In the genomic region with DNA sequence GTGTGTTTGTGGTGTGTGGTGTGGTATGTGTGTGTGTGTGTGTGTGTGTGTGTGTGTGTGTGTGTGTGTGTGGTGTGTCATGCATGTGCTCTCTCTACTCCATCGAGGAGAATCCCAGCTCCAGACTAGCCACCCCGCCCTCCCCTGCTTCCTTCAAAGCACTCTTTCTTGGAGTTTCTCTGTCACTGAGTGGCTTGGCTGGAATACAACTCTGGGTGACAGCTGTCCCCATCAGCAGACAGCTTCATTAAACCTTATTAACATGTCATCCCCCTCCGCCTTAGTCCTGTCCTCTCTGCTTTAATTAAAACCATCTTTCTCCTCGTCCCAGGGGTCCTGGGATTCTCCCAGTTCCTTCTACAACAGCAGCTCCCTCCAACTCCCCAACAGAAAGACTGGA, we compare ENCODE assay signal across 28 mouse cellular contexts. TPM values are rescaled to one million over a fixed set of nuclear protein-coding genes. Genes with fewer than 3 reads are reported as not detected.
DNase-seq lines count a peak whose midpoint lies in the region; ATAC-seq and TF ChIP-seq lines count a peak whose summit lies in the region.
"Had no signal": no experiment of that assay in that cellular context is flagged by ENCODE, and none has a peak within 500 bp of the region (broad histone marks: within the 10 kb centered on the region; RNA-seq: fewer than 3 reads in every experiment).

No protein-coding gene starts in this region.

- H3K4me2 ChIP-seq in midbrain, embryonic 11.5 days: no peak overlapping the region
- H3K4me2 ChIP-seq in midbrain, embryonic 16.5 days (ENCODE audit: low read length): no peak overlapping the region
- H3K4me2 ChIP-seq in midbrain, postnatal 0 days (ENCODE audit: low read depth, low read length, poor library complexity, severe bottlenecking): no peak overlapping the region
- H3K4me2 ChIP-seq in kidney, embryonic 14.5 days (replicated peaks; ENCODE audit: low read depth, low read length): no peak overlapping the region
- H3K4me2 ChIP-seq: embryonic facial prominence, embryonic 13.5 days; forebrain, embryonic 13.5 days; heart, embryonic 15.5 days; limb, embryonic 13.5 days; liver, embryonic 12.5 days had no signal

- H3K9me3 ChIP-seq in midbrain, embryonic 11.5 days (ENCODE audit: control insufficient read depth, low read length): no peaks in the 10 kb centered on the region
- H3K9me3 ChIP-seq in midbrain, embryonic 16.5 days (replicated peaks; ENCODE audit: control insufficient read depth, low read length, poor library complexity, severe bottlenecking): no peaks in the 10 kb centered on the region; the same call in 1 of the 2 replicates
- no peaks in the 10 kb centered on the region for H3K9me3 ChIP-seq in midbrain, postnatal 0 days (ENCODE audit: low read length)
- no peaks in the 10 kb centered on the region; the same call in 1 of the 2 replicates for H3K9me3 ChIP-seq in kidney, embryonic 14.5 days (ENCODE audit: control insufficient read depth, low read length)
- H3K9me3 ChIP-seq: embryonic facial prominence, embryonic 13.5 days; heart, embryonic 15.5 days; limb, embryonic 13.5 days; liver, embryonic 12.5 days had no signal

- H3K27ac ChIP-seq in midbrain, embryonic 11.5 days (ENCODE audit: low read depth, low read length): no peak overlapping the region
- no peak overlapping the region for H3K27ac ChIP-seq in midbrain, embryonic 16.5 days (ENCODE audit: low read length)
- H3K27ac ChIP-seq in midbrain, postnatal 0 days (ENCODE audit: low read depth, low read length): no peak overlapping the region
- no peak overlapping the region for H3K27ac ChIP-seq in kidney, embryonic 14.5 days (ENCODE audit: low read depth, low read length)
- H3K27ac ChIP-seq: embryonic facial prominence, embryonic 13.5 days; forebrain, embryonic 13.5 days; gastrocnemius, adult 2 months; heart, embryonic 15.5 days; layer of hippocampus, adult 2 months; limb, embryonic 13.5 days; liver, embryonic 12.5 days had no signal

- no peak for TF ChIP-seq CTCF in midbrain, postnatal 0 days (IDR thresholded peaks at IDR 0.05)

- no peaks in the 10 kb centered on the region for H3K36me3 ChIP-seq in midbrain, embryonic 11.5 days (ENCODE audit: control insufficient read depth, insufficient read depth, low read length)
- no peaks in the 10 kb centered on the region for H3K36me3 ChIP-seq in midbrain, embryonic 16.5 days (ENCODE audit: control insufficient read depth, insufficient read depth, low read length)
- no peaks in the 10 kb centered on the region for H3K36me3 ChIP-seq in midbrain, postnatal 0 days (ENCODE audit: insufficient read depth, low read length)
- H3K36me3 ChIP-seq in kidney, embryonic 14.5 days (ENCODE audit: control insufficient read depth, insufficient read depth, low read length): no peaks in the 10 kb centered on the region
- H3K36me3 ChIP-seq: embryonic facial prominence, embryonic 13.5 days; heart, embryonic 15.5 days; limb, embryonic 13.5 days; liver, embryonic 12.5 days had no signal

- ATAC-seq in midbrain, embryonic 11.5 days (ENCODE audit: low FRiP score): no peak
- no peak for ATAC-seq in midbrain, embryonic 16.5 days
- no peak for ATAC-seq in midbrain, postnatal 0 days (ENCODE audit: low FRiP score)
- no peak for ATAC-seq in kidney, embryonic 14.5 days (ENCODE audit: low FRiP score, low TSS enrichment)
- ATAC-seq: forebrain, embryonic 13.5 days; inflammation-experienced regulatory T-cells, adult 6 months; liver, embryonic 12.5 days had no signal

- H3K4me1 ChIP-seq in midbrain, embryonic 11.5 days (ENCODE audit: control insufficient read depth, insufficient read depth, low read length): peaks cover 7% of the 10 kb centered on the region; the same call in 1 of the 2 replicates
- peaks cover 8% of the 10 kb centered on the region; the same call in 1 of the 2 replicates for H3K4me1 ChIP-seq in midbrain, embryonic 16.5 days (ENCODE audit: control insufficient read depth, insufficient read depth, low read length)
- peaks cover 3% of the 10 kb centered on the region; the same call in 1 of the 2 replicates for H3K4me1 ChIP-seq in midbrain, postnatal 0 days (ENCODE audit: insufficient read depth, low read length)
- H3K4me1 ChIP-seq in kidney, embryonic 14.5 days (ENCODE audit: control insufficient read depth, insufficient read depth, low read length): no peaks in the 10 kb centered on the region
- H3K4me1 ChIP-seq: embryonic facial prominence, embryonic 13.5 days; heart, embryonic 15.5 days; limb, embryonic 13.5 days; liver, embryonic 12.5 days had no signal

- peak; percentile 14 to 25 for DNase-seq in cerebellum, postnatal 14 days
- DNase-seq in cerebellum, adult 18-20 months: no peak
- peak; percentile 73 for DNase-seq in midbrain, embryonic 11.5 days (ENCODE audit: low spot score, missing footprints)
- DNase-seq in midbrain, postnatal 0 days (ENCODE audit: low spot score): peak; percentile 68
- DNase-seq in adrenal gland, adult 2 months: no peak
- DNase-seq: adrenal gland, postnatal 36 days; cerebellum, adult 11 months; cerebellum, postnatal 36 days; embryo, embryonic 11 days; gastrocnemius, adult 2 months; heart, postnatal 36 days; kidney, adult 18-20 months; kidney, postnatal 14 days; layer of hippocampus, postnatal 36 days; lung, adult 18-20 months; lung, postnatal 10 days; thymus, adult 2 months; thymus, postnatal 4 days had no signal

- H3K27me3 ChIP-seq in midbrain, embryonic 11.5 days (ENCODE audit: control insufficient read depth, insufficient read depth, low read length): no peaks in the 10 kb centered on the region; the same call in 1 of the 2 replicates
- H3K27me3 ChIP-seq in midbrain, embryonic 16.5 days (ENCODE audit: control insufficient read depth, insufficient read depth, low read depth, low read length): no peaks in the 10 kb centered on the region
- H3K27me3 ChIP-seq in midbrain, postnatal 0 days (ENCODE audit: insufficient read depth, low read length): no peaks in the 10 kb centered on the region
- no peaks in the 10 kb centered on the region for H3K27me3 ChIP-seq in kidney, embryonic 14.5 days (ENCODE audit: control insufficient read depth, insufficient read depth, low read length)
- H3K27me3 ChIP-seq: heart, embryonic 15.5 days had no signal

- WGBS in midbrain, embryonic 11.5 days: 39% methylated on average over 4 of the region's 4 CpGs
- 15% methylated on average over 4 of the region's 4 CpGs for WGBS in midbrain, embryonic 16.5 days
- 12% methylated on average over 4 of the region's 4 CpGs for WGBS in midbrain, postnatal 0 days
- 76% methylated on average over 4 of the region's 4 CpGs for WGBS in kidney, embryonic 14.5 days

- H3K9ac ChIP-seq in midbrain, embryonic 11.5 days (ENCODE audit: low read length): no peak overlapping the region
- no peak overlapping the region for H3K9ac ChIP-seq in midbrain, embryonic 16.5 days (ENCODE audit: low read depth, low read length)
- H3K9ac ChIP-seq in midbrain, postnatal 0 days (replicated peaks; ENCODE audit: low read length, poor library complexity, severe bottlenecking): no peak overlapping the region
- H3K9ac ChIP-seq in kidney, embryonic 14.5 days (ENCODE audit: low read depth, low read length): no peak overlapping the region
- H3K9ac ChIP-seq: embryonic facial prominence, embryonic 13.5 days; forebrain, embryonic 13.5 days; heart, embryonic 15.5 days; limb, embryonic 13.5 days; liver, embryonic 12.5 days had no signal

- no peak overlapping the region for H3K4me3 ChIP-seq in midbrain, embryonic 11.5 days (ENCODE audit: low read depth, low read length)
- no peak overlapping the region for H3K4me3 ChIP-seq in midbrain, embryonic 16.5 days (ENCODE audit: low read depth, low read length)
- no peak overlapping the region for H3K4me3 ChIP-seq in midbrain, postnatal 0 days (ENCODE audit: low read depth, low read length)
- no peak overlapping the region for H3K4me3 ChIP-seq in kidney, embryonic 14.5 days (ENCODE audit: low read length)
- H3K4me3 ChIP-seq: embryonic facial prominence, embryonic 13.5 days; erythroblast, embryonic 14.5 days; forebrain, embryonic 13.5 days; gastrocnemius, adult 2 months; heart, embryonic 15.5 days; layer of hippocampus, adult 2 months; limb, embryonic 13.5 days; liver, embryonic 12.5 days had no signal

RNA-seq across cellular contexts. Expression of a gene that starts 59.4 kb away (rescaled TPM):
- 0.77 and 1.2 TPM in 2 replicates for polyA plus RNA-seq in midbrain, embryonic 11.5 days (2014; fragmentation: Nextera tagmentation; extraction: Ambion mirVana)
- polyA plus RNA-seq in midbrain, embryonic 16.5 days (2015; fragmentation: Nextera tagmentation; extraction: Ambion mirVana): 1.2 and 1.5 TPM in 2 replicates
- 1.0 and 3.3 TPM in 2 replicates for total RNA-seq in midbrain, postnatal 0 days (2014; rRNA removed)
- polyA plus RNA-seq in midbrain, postnatal 0 days (2015; fragmentation: Nextera tagmentation; extraction: Ambion mirVana): 1.2 and 1.3 TPM in 2 replicates
- under 1 TPM in 1 of 2 experiments, not detected in 1; 0.37 TPM for total RNA-seq in adrenal gland, adult 2 months (2021)
- 0.16 TPM in 1 of 2 replicates, not detected in the other for polyA plus RNA-seq in adrenal gland, adult 2 months (2012; rRNA removed)
- polyA plus RNA-seq in kidney, embryonic 14.5 days (2014; fragmentation: Nextera tagmentation; extraction: Ambion mirVana): 0.37 and 0.51 TPM in 2 replicates
- total RNA-seq: gastrocnemius, adult 2 months; heart, postnatal 36 days had no signal
- polyA plus RNA-seq: erythroblast, embryonic 14.5 days had no signal

Comparison
In these comparisons a context has a peak if more than half of its experiments do, and no peak if none do; other contexts are left out.
1. DNase-seq: peak in cerebellum, postnatal 14 days (2 of 2), midbrain, embryonic 11.5 days (single experiment) and midbrain, postnatal 0 days (single experiment); none in cerebellum, adult 18-20 months (0 of 2) and adrenal gland, adult 2 months (single experiment).